In the genomic region with DNA sequence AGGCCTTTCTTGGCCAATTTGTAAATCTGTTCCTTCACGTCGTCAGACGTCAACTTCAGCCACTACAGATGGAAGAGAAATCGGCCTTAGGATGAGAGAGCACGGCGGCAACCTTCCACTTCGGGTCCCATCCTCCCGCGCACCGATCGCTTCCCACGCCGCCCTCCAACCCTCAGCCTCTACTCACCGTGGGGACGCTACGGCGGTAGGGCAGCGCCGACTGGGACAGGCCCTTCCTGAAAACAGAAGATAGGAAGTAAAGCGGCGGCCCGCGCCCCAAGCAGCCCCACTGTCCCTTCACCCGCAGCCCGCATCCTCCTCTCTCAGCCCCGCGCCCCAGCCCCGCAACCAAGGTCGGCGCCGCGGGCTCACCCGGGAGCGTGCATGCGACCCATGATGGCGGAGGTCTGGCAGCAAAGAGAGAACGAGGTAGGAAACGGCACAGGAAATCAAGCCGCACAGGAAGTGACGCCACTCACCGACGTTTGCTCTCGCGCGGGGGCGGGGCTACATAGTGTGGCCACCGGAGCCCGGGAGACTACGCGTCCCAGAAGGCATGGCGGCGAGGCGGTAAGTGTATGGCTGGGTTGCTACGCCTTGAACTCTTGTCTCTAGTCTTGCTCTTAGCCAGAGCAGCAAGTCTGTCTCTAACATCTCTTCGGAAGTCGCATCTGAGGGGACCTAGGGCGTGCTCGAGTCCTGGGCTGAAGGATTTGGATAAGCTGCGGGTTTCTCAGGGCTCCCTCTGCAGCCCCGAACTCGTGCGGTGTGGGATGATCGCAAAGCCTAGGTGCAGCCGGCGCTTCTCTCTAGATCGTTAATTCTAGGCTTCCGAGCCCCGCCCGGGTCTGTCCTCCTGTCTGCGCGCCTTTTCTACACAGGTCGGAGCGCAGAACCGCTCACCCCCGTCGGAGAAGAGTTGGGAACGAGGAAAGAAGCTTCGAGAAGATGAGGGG, we compare ENCODE assay signal across 8 mouse cellular contexts. TPM values are rescaled to one million over a fixed set of nuclear protein-coding genes. Genes with fewer than 3 reads are reported as not detected.
DNase-seq lines count a peak whose midpoint lies in the region; ATAC-seq lines count a peak whose summit lies in the region.

A gene (minus strand): TSS at position 483 of the 956 bp plus-strand sequence.

- ATAC-seq in forebrain, embryonic 11.5 days (replicated peaks; ENCODE audit: low FRiP score), result peak; percentile 99
- peak; percentile 98 for ATAC-seq in heart, embryonic 16.5 days (replicated peaks; ENCODE audit: extremely low read depth, insufficient read depth, low FRiP score)
- peak; percentile 98 for ATAC-seq in liver, embryonic 15.5 days (ENCODE audit: insufficient read depth)
- peak; percentile 99 for ATAC-seq in neural tube, embryonic 12.5 days (ENCODE audit: low FRiP score, low read depth)

- peak within 1 kb of the TSS; percentile 90 for H3K4me3 ChIP-seq in forebrain, embryonic 11.5 days (ENCODE audit: low read depth, low read length)
- H3K4me3 ChIP-seq in heart, embryonic 16.5 days (ENCODE audit: low read length), result peak within 1 kb of the TSS; percentile 87
- peak within 1 kb of the TSS; percentile 92 for H3K4me3 ChIP-seq in liver, embryonic 15.5 days (replicated peaks)
- H3K4me3 ChIP-seq in neural tube, embryonic 12.5 days, result peak within 1 kb of the TSS; percentile 68

- H3K27me3 ChIP-seq in forebrain, embryonic 11.5 days (ENCODE audit: control insufficient read depth, insufficient read depth, low read length), result no peaks in the 10 kb centered on the region
- no peaks in the 10 kb centered on the region for H3K27me3 ChIP-seq in heart, embryonic 16.5 days (ENCODE audit: control insufficient read depth, insufficient read depth, low read length)
- H3K27me3 ChIP-seq in liver, embryonic 15.5 days, result no peaks in the 10 kb centered on the region
- no peaks in the 10 kb centered on the region for H3K27me3 ChIP-seq in neural tube, embryonic 12.5 days (replicated peaks)

- H3K27ac ChIP-seq in forebrain, embryonic 11.5 days (ENCODE audit: low read depth, low read length), result peak within 1 kb of the TSS; percentile 46
- peak within 1 kb of the TSS; percentile 88 for H3K27ac ChIP-seq in heart, embryonic 16.5 days (ENCODE audit: low read length)
- H3K27ac ChIP-seq in liver, embryonic 15.5 days (replicated peaks), result peak within 1 kb of the TSS; percentile 87
- no peak within 1 kb of the TSS for H3K27ac ChIP-seq in neural tube, embryonic 12.5 days

- peak within 1 kb of the TSS; percentile 89 for H3K9ac ChIP-seq in forebrain, embryonic 11.5 days (ENCODE audit: low read length)
- H3K9ac ChIP-seq in heart, embryonic 16.5 days (ENCODE audit: low read length), result peak within 1 kb of the TSS; percentile 98
- peak within 1 kb of the TSS; percentile 90 for H3K9ac ChIP-seq in liver, embryonic 15.5 days
- peak within 1 kb of the TSS; percentile 78 for H3K9ac ChIP-seq in neural tube, embryonic 12.5 days

- under 1% methylated on average over 77 of the region's 78 CpGs for WGBS in forebrain, embryonic 11.5 days
- WGBS in heart, embryonic 16.5 days, result under 1% methylated on average over 78 of the region's 78 CpGs
- WGBS in liver, embryonic 15.5 days (ENCODE audit: insufficient replicate concordance), result under 1% methylated on average over 78 of the region's 78 CpGs
- under 1% methylated on average over 78 of the region's 78 CpGs for WGBS in neural tube, embryonic 12.5 days

- no peaks in the 10 kb centered on the region for H3K9me3 ChIP-seq in forebrain, embryonic 11.5 days (ENCODE audit: control insufficient read depth, low read length)
- no peaks in the 10 kb centered on the region for H3K9me3 ChIP-seq in heart, embryonic 16.5 days (replicated peaks; ENCODE audit: control insufficient read depth, low read length)
- no peaks in the 10 kb centered on the region for H3K9me3 ChIP-seq in liver, embryonic 15.5 days (replicated peaks)
- H3K9me3 ChIP-seq in neural tube, embryonic 12.5 days, result no peaks in the 10 kb centered on the region

- DNase-seq in CD8-positive naive resting alpha-beta T cell, adult 2 months (ENCODE audit: low read depth in 2 of 2, low spot score in 2 of 2), result peak; percentile 98
- DNase-seq in c-Kit-positive CD71-negative TER-119-negative erythroid progenitor cells, embryonic 14.5 days (ENCODE audit: low read depth), result peak; percentile 93
- DNase-seq in forebrain, embryonic 11.5 days (ENCODE audit: low spot score), result peak; percentile 98
- DNase-seq in kidney, postnatal 36 days, result peak; percentile 98 to 99
- DNase-seq in telencephalon, adult 2 months (ENCODE audit: low read depth, low spot score), result peak; percentile 89

- H3K4me1 ChIP-seq in forebrain, embryonic 11.5 days (replicated peaks; ENCODE audit: control insufficient read depth, insufficient read depth, low read length), result peaks cover 5% of the 10 kb centered on the region; the same call in 1 of the 2 replicates
- peaks cover 13% of the 10 kb centered on the region for H3K4me1 ChIP-seq in heart, embryonic 16.5 days (ENCODE audit: control insufficient read depth, insufficient read depth, low read length)
- H3K4me1 ChIP-seq in liver, embryonic 15.5 days (replicated peaks), result peaks cover 38% of the 10 kb centered on the region
- H3K4me1 ChIP-seq in neural tube, embryonic 12.5 days, result peaks cover 14% of the 10 kb centered on the region

- H3K4me2 ChIP-seq in forebrain, embryonic 11.5 days (ENCODE audit: low read depth, low read length, severe bottlenecking), result peak within 1 kb of the TSS; percentile 88
- peak within 1 kb of the TSS; percentile 90 for H3K4me2 ChIP-seq in heart, embryonic 16.5 days (ENCODE audit: low read depth, low read length)
- peak within 1 kb of the TSS; percentile 75 for H3K4me2 ChIP-seq in liver, embryonic 15.5 days
- H3K4me2 ChIP-seq in neural tube, embryonic 12.5 days (replicated peaks), result peak within 1 kb of the TSS; percentile 77

- peaks cover 4% of the 10 kb centered on the region for H3K36me3 ChIP-seq in forebrain, embryonic 11.5 days (ENCODE audit: control insufficient read depth, insufficient read depth, low read length)
- H3K36me3 ChIP-seq in heart, embryonic 16.5 days (ENCODE audit: control insufficient read depth, insufficient read depth), result peaks cover 32% of the 10 kb centered on the region
- peaks cover 38% of the 10 kb centered on the region for H3K36me3 ChIP-seq in liver, embryonic 15.5 days (replicated peaks)
- H3K36me3 ChIP-seq in neural tube, embryonic 12.5 days, result peaks cover 33% of the 10 kb centered on the region

RNA-seq across cellular contexts. Expression of the gene that starts here (rescaled TPM):
- 691 and 697 TPM in 2 replicates for polyA plus RNA-seq in forebrain, embryonic 11.5 days (2014; fragmentation: Nextera tagmentation; extraction: Ambion mirVana)
- polyA plus RNA-seq in heart, embryonic 16.5 days (2015; fragmentation: Nextera tagmentation; extraction: Ambion mirVana), result 427 and 491 TPM in 2 replicates
- 411 and 421 TPM in 2 replicates for polyA plus RNA-seq in liver, embryonic 15.5 days (2015; fragmentation: Nextera tagmentation; extraction: Ambion mirVana)
- 610 and 641 TPM in 2 replicates for polyA plus RNA-seq in neural tube, embryonic 12.5 days (2016; fragmentation: Nextera tagmentation; extraction: Ambion mirVana)
